Mouse (Mus musculus): ENCODE results near the gene Mrpl14. TPM values are rescaled to one million over a fixed set of nuclear protein-coding genes. Genes with fewer than 3 reads are reported as not detected.
A peak's percentile ranks its signal among the peaks of the same experiment; 100 is the strongest.

The Mrpl14 gene
- total RNA-seq, 2 experiments from 2014 or later, result 36.4 to 43.5 TPM

DNA sequence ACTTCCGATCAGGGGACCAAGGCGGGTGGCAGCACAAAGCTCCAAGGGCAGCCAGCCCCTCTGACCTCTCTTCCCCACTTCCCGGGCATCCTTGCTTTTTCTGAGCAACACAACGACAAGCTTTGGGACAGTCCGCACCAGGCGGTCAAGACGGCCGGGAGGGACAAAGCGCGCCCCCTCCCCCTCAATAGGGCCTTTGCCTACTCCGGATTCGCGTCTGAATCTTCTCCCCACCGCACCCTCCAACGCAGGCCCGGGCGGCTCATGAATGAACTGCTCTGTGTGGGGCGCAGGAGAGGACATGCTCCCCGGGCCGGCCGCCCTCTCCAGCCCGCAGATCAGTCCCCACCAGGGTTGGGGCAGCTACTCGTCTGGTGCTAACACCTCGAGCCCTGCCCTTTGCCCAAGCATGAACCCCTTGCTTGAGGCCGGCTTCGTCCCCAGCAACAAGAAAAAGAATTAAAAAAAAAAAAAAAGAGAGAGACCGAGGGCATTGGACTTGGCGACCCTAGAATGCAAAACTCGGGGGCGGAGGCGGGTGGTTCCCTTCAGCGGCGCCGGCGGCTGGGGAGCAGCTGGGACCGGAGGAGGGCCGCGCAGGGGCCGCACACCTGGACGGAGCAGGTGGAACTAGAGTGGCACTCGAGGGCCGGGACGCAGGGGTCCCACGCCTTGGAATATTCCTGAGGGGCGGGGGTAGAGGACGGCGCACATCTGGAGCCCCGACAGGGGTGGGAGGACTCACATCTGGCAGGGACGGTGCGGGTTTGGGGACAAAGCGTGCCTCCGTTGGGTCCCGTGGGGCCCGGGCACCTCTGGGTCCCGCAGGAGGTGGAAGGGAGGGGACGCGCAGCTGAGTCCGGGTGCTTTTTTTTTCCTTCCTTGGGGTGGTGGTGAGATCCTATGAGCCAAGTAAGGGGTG lies 690 bp upstream of the Mrpl14 start:
- DNase-seq (ENCODE audit: low spot score in 2 of 2), result peak; percentile 45 to 60

DNA sequence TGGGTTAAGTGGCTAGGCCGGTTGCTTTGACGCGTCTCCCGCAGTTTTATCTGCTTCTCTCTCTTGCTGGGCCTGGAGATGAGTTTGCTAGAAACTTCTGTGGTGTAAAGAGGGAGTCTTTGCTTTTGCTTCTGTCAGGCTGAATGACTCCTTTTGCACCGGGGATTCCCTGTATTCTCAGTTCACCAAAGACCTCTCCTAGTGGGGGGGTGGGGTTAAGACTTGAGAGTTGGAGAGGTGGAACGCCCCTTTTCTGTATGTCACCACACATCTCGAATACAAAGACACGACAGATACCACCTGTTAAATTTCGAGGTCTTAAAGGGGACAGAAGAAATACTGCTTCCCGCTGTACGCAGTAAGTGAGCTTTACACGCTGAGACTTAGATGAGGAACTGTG lies 594 bp downstream of the Mrpl14 start, which contains the start of gene Tmem63b:
TSS of gene Tmem63b (minus strand) at position 190 of the 400 bp plus-strand sequence.
- no peak for DNase-seq (ENCODE audit: low spot score in 2 of 2)

DNA sequence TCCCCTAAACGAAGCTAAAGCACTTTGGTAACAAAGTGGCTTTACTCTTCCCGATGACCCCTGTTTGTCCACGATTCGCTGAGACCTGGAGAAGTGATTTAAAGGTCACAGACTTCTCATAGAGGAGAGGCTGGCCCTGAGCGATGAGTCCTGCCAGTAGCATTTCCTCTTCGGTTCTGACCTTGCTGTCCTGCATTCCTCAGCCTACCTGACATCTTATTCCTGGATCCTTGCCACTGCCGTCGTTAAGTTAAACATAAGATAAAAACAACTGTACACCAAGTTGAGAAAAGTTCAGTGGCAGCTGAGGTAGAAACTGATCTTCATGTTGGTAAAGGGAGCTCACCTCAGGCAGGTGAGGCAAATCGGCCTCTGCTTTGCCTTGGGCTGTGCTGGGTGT lies 3.0 kb downstream of the Mrpl14 start:
- no peak for DNase-seq (ENCODE audit: low spot score in 2 of 2)

DNA sequence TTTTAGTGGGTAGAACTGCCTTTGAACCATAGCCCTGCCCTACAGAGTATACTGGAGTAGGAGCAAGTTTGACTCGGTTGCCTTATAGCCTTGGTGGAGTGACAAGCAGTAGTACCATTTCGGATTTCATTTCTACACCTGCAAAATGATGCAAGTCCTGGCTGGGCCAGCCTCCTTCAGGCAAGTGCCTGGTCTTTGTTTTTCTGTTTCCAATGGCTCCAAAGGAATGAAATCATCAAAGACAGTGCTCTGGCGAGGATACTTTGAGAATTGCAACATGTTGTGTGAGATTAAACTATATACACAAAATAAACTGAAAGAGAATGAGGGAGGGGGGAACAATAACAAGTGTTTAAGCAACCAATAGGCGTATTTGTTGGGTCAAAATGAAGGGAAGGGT lies 3.9 kb downstream of the Mrpl14 start:
- no peak for DNase-seq (ENCODE audit: low spot score in 2 of 2)

DNA sequence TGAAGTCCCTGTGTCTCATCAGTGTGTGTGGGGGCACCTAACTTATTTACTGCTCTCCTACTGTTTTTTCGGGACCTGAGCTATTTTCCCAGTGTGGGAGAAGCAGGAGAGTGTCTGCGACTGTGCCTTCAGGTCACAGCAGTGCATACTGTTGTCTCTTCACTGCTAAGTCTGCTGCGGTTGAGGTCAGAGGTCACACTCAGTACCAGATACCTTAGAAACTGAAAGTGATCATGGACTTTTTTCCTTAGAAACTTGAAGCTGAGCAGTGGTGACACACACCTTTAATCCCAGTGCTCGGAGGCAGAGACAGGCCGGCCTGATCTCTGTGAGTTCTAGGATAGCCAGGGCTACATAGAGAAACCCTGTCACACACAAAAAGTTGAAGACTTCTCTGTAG lies 6.0 kb downstream of the Mrpl14 start:
- DNase-seq (ENCODE audit: low spot score in 2 of 2), result no peak

DNA sequence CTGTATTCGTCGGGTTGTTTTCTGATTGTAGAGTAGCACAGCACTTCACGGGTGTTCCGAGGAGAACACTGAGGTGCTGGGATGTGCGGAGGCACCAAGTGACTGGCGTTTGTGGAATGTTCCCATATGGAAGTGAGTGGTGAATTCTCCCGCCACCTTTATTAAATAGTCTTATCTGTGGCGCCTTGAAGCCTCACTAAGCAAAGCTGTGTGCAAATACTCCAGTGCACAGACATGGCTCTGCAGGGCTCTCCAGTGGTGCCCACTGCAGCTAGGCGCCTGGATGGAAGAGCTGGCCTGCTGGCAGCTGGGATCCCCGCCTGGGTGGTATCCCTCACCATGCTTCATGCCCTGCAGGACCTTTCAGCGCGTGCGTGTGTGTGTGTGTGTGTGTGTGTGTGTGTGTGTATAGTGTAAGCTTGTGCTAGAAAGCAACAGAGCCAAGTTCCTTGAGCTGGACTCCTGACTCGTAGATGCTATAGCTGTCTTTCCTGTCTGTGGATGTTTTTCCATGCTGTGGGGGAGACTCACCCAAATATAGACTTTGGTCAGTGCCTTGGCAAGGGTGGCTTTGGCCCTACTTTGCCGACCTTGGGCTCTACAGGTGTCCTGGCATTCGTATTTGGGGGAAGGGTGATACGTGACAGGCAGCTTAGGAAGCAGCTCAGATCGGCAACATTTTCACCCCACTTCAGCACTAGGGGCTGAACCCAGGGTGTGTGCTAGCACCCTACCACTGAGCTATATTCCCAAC lies 7.9 kb downstream of the Mrpl14 start:
- DNase-seq (ENCODE audit: low spot score in 2 of 2), result no peak

DNA sequence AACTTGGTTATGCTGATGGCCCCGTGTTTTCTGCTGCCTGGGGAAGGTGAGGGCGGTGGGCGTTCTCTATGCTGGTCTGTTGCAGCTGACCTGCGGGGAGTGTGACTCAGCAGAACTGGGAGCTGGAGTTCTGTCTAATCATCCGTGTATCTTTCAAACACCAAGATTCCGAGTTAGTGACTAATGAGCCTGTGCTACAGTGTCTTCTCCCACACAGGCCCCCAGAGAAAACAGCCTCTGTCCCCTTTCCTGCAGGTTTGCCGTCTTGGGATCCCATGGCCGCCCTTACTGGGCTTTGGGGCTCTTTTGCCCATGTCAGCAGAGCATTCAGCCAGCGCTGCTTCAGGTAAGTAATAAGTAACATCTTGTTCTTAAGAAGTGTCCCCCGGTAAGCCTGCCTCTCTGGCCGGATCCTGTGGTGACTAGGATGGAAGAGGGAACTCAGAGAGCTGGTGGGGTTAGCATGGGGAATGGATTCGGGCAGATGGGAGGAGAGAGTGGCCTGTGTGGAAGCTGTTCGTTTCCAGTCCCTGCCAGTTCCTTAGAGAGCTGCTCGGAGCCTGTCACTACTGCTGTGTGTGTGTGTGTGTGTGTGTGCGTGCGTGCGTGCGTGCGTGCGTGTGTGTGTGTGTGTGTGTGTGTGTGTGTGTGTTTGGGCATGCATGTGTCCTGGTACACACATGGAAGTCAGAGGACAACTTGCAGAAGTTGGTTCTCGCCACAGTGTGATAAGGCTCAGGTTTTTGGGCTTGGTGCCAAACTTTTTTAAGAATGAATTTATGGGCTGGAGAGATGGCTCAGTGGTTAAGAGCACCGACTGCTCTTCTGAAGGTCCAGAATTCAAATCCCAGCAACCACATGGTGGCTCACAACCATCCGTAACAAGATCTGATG lies 9.4 kb downstream of the Mrpl14 start:
- DNase-seq (ENCODE audit: low spot score in 2 of 2), result no peak

DNA sequence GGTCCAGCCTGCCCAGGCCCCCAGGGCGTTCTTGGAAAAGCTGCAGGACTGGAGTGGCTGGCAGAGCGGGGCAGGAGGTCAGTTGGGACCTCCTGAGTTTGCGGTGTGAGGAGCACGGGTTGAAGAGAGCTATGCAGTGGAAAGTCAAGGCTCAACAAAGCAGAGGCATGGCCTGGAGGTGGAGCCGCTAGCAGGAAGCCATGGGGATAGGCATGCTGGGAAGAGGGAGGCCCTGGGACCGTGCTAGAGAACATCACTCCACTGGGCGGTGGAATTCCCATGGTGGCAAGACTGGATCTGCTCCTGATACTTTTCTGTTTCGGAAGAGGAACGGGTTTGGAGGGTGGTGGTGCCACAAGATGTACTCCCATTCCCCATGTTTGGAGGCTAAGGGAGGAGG lies 10.9 kb downstream of the Mrpl14 start:
- DNase-seq (ENCODE audit: low spot score in 2 of 2), result no peak

DNA sequence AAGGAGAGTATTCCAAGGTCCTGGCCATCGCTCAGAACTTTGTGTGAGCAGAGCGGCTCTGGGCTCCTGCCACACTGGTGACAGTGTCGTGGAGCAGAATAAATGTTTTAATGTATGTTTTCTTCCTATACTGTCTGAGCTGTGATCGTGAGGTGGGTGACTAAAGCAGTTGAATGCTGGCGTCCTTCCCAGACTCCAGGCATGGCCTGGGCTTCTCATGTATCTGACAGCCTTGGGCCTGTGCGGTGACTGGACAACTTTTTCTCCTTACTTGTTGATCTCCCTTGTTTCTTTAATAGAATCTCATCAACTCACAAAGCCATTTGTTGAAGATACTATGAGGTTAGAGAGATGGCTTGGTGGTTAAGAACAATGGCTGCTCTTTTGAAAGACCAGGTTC lies 12.2 kb downstream of the Mrpl14 start:
- DNase-seq (ENCODE audit: low spot score in 2 of 2), result no peak

DNA sequence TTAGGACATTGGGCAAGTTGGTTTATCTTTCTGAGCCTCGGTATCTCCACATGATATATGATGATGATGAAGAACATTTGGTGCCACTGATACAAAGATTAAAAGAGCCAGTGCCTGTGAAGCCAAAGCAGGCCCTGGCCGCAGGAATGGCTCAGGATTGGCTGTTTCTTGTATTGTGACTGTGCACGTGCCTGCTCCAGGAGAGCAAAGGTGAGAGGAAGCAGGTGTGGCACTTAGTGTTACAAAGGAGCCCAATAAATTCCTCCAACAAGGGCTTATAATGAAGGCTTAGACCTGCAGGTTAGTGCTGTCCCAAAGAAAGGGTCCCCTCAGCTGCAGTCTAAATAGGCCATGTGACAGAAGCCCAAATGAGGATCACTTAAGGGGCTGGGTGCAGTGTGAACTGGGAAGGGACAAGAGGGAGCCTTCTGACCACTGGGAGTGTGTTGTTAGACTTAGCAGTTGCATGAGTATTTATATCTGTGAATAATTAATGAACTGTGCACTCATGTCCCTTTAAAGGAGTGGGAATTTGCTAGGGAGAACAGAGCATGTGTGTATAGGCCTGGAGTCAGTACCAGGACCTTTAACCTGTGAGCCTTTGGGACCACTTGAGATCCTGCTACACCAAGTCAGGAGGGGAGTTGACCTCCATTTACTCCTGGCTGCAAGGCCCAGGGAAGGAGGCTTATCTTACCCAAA lies 13.1 kb downstream of the Mrpl14 start:
- DNase-seq (ENCODE audit: low spot score in 2 of 2), result no peak

DNA sequence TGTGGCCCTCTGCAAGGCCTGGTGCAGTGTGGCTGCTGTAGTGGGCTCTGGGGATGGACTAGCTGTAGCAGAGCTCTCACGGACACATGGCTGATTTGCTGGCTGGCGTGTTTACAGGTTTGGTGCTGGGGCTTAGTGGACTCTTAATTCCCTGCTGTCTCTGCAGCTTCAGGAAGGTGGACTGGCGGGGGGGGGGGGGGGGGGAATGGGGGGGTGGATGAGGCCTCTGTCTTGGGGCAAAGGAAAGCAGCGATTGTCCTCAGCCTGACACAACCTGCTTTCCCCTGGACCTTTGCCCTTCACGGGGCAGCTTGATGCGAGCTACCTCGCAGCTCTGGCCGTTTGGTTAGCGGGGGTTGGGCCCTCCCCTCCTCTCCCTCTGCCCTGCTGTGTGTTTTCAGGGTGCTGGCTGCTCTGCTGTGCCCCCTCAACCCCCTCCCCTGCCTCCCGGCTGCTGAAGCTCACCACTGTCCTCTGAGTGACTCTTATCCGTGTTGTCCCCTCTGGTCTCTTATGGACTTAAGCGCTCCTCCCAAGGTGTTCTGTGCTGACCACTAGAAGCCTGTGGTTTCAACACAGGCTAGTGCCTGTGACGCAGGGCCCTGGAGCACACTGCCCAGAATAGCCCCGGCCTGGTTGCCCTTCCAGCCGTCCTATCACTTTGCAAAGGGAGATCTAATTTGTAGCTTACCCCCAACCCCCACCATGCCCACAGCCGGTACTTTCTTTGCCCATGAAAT lies 14.5 kb downstream of the Mrpl14 start:
- no peak for DNase-seq (ENCODE audit: low spot score in 2 of 2)

DNA sequence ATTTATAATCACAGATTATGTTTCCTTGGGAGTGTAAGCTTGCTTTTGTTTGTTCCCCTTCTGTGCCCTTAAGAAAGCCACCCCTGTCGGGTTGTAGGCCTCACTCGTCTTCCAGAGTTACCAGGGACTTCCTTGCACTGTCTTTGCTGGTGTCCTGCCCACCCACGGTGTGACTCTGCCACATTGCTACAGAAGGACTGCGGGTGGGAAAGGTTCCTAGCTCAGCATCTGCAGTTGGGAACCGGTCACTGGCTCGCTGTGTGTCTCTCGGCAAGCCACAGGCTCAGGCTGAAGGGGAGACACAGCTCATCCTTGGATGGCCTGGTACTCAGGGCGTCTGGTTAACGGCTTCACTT lies 15.1 kb downstream of the Mrpl14 start:
- DNase-seq (ENCODE audit: low spot score in 2 of 2), result no peak

DNA sequence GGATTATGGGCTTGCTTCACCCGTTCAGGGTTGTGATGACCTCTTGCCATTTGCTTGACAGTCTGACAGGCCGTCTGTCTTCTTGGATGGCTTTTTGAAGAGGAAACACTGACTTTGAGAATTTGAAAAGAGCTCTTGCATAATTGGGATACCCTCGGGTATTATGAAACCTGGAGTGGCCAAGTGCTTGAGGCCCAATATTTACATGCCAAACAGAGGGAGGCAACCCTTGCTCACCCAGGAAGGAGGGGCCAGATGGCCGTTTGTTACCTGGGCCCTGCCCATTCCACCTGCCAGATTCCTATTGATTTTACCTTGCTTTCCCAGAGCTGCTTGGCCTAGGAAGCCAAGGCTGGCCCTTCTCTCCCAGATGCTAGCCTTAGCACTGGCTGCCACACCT lies 16.1 kb downstream of the Mrpl14 start:
- no peak for DNase-seq (ENCODE audit: low spot score in 2 of 2)

DNA sequence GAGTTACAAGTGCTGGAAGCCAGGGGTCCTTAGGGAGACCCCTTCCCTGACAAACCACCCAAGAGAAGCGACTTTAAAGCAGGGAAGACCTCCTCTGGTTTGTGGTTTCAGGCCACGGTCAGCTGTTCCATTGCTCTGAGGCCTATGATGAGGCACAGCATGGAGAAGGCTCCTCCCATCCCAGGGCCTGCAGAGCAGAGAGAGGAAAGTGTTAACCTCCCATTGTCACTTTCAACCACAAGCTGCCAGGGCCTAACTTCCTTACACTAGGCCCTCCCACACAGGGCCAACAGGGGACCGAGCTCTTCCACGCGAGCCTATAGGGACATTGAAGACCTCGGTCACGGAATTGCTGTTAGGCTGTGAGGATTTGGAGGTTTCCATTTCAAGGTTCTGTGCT lies 17.1 kb downstream of the Mrpl14 start:
- DNase-seq (ENCODE audit: low spot score in 2 of 2), result no peak

DNA sequence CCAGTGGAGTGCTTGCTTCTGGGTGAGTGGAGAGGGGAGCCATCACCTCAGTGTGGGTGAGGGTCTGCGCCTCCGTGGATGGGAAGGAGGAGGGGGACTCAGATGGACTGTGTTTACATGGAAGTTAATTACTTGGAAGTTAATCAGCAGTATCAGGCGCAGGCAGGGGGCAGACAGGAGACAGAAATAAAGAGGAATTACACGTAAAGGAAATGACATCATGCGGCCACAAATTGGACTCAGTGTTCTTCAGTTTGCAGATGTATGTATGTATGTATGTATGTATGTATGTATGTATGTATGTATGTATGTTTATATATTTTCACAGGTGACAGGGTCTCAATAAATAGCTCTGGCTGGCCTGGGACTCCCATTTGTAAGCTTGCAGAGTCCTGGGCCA lies 20.7 kb downstream of the Mrpl14 start:
- no peak for DNase-seq (ENCODE audit: low spot score in 2 of 2)

DNA sequence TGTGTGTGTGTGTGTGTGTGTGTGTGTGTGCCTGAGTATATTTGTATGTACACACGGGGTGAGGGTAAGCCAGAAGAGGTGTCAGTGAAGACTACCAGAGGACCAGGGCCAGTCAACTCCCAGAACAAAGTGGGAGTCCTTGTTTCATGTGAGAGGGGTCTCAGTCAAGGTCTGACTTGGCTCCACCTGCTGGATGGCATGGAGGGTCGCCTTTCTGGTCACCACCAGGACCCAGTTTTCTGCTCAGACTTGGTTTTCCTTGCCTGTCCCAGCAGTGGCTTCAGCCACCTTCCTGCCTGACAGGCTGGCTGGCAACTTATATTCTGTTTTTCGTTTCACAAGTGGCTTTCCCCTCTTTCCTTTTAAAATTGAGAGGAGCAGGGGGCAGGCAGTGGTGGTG lies 21.3 kb downstream of the Mrpl14 start:
- no peak for DNase-seq (ENCODE audit: low spot score in 2 of 2)

DNA sequence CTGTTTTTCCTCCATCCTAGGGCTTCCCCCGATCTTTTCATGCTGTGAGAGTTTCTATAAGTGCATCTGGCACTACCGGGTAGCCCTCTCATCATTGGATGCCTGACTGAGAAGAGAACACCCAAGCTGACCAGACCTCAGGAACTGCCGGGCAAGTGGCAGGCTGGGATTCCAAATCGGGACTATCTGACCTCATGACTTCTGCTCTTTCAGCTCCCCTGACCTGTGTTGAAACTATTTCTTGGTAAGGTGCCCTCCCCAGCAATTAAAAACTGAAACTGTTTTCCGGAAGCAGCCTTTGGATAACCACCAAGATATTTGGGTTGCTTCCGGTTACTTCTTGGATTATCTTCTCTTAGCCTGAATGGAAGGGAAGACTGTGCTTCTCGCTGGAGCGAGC lies 22.1 kb downstream of the Mrpl14 start:
- no peak for DNase-seq (ENCODE audit: low spot score in 2 of 2)

DNA sequence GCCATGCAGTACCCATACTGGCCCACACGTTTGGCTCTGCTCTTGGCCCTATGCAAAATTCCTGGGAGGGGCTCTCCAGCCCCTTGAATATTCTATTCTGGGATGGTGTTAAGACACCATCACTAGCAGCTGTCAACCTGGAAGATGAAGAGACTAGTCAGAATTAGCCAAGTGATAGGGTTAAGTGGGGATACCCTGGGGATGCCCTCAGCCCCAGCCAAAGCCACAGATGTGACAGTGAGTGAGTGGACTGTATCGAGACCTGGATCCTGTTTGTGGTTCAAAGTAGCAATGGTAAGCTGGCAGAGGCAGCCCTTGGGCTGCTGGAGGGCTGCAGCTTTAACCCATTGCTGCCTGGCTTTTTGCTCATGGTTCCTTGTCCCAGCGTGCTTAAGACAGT lies 23.7 kb downstream of the Mrpl14 start:
- no peak for DNase-seq (ENCODE audit: low spot score in 2 of 2)

DNA sequence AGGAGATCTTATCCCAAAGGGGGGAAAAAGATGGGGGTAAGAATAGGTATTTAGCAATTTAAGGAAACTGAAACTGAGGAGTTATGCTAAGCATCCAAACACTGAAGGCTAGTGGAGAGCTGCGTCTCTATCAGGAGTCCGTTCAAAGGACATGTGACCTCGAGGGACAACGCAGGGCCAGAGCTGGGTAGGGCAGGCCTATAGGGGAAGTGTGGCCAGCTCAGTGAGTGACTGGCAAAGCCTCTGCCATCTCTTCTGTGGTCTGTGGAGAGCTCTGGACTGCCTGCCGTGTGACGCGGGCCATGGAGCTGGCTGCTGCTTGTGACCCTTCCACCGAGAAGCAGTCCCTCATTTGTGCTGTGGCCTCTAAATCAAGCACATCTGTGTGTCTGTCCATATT lies 24.3 kb downstream of the Mrpl14 start:
- no peak for DNase-seq (ENCODE audit: low spot score in 2 of 2)

DNA sequence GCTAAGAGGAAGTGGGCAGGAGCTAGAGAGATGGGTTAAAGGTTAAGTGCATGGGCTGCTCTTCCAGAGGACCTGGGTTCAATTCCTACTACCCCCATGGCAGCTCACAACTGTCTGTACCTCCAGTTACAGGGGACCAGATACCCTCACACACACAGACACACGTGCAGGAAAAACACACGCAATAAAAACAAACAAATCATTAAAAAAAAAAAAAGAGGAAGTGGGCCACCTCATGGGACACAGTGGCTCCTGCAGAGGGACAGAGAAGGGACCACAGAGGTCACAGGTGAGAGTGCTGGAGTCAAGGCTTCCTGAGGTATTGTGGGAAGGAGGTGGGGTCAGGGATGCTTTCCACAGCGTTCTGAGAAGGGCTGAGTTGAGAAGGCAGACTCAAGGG lies 25.4 kb downstream of the Mrpl14 start:
- no peak for DNase-seq (ENCODE audit: low spot score in 2 of 2)

All from layer of hippocampus, postnatal 14 days (tissue).